ENCODE assay signal across 8 mouse cellular contexts in the genomic region with DNA sequence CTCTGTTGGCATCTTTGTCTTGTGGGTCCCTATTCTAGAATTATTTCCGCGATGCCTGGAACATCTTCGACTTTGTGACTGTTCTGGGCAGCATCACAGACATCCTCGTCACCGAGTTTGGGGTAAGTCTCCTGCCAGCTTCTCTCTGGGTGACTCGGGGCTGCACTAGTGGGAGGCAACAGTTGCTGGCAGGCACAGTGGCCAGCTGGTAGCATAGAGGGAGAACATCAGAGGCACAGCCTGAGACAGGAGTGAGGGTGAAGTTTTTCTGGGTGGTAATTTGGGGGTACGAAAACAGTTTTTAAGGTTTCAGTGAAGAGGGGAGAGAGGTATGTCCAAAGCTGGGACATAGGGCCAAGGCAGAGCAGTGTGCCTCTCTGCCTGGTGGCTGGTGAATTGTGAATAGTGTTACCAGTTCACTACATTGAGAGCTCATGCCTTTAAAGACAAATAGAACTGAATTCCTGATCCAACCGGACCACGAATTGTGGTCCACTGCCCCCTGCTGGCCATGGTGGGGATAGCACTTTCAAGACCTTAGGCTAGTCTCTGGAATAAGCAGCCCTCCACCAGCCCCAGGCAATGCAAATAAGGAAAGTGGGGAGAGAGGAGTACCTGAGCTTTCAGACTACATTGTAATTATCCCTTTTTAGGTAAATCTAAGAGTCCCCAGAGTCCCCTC.
A peak's percentile ranks its signal among the peaks of the same experiment; 100 is the strongest.
DNase-seq lines count a peak whose midpoint lies in the region; ATAC-seq lines count a peak whose summit lies in the region.

No protein-coding gene starts in this region.

- H3K9ac ChIP-seq in midbrain, embryonic 13.5 days (replicated peaks): no peak overlapping the region

- H3K4me2 ChIP-seq in midbrain, embryonic 13.5 days (replicated peaks): no peak overlapping the region

- no peak overlapping the region for H3K27ac ChIP-seq in midbrain, embryonic 13.5 days

- intact Hi-C loops in heart, postnatal 36 days (cut with DNase I): loop anchor here (5.0 to 10.0 kb wide), 3 partner anchors 43 to 229 kb away; no protein-coding TSS in a partner anchor
- intact Hi-C loops in left cerebral cortex, postnatal 25 days (cut with DNase I): no loop called here

- no peaks in the 10 kb centered on the region for H3K9me3 ChIP-seq in midbrain, embryonic 13.5 days

- peak; percentile 67 for DNase-seq in heart, adult 8-10 months (ENCODE audit: low spot score)
- DNase-seq in heart, adult 11 months: no peak
- peak; percentile 88 for DNase-seq in adrenal gland, postnatal 10 days
- DNase-seq in embryo, embryonic 11 days: peak; percentile 85
- peak; percentile 67 to 82 for DNase-seq in heart, postnatal 36 days
- peak; percentile 65 to 78 for DNase-seq in left cerebral cortex, postnatal 25 days (ENCODE audit: low spot score in 2 of 2)
- DNase-seq in spleen, postnatal 36 days (ENCODE audit: low spot score in 2 of 2): peak; percentile 39 to 44

- 72% methylated on average over 9 of the region's 9 CpGs for WGBS in midbrain, embryonic 13.5 days

- H3K4me3 ChIP-seq in midbrain, embryonic 13.5 days (replicated peaks): no peak overlapping the region

- H3K27me3 ChIP-seq in midbrain, embryonic 13.5 days: no peaks in the 10 kb centered on the region

- H3K36me3 ChIP-seq in midbrain, embryonic 13.5 days: peaks cover 6% of the 10 kb centered on the region; the same call in 1 of the 2 replicates

- H3K4me1 ChIP-seq in midbrain, embryonic 13.5 days (replicated peaks): no peaks in the 10 kb centered on the region

- peak; percentile 16; the same call in 1 of the 2 replicates for ATAC-seq in midbrain, embryonic 13.5 days
